Mouse (Mus musculus): ENCODE results near the gene Sorbs1. TPM values are rescaled to one million over a fixed set of nuclear protein-coding genes. Genes with fewer than 3 reads are reported as not detected.

Gene Sorbs1
- polyA plus RNA-seq, 1 experiment from 2014 or later = 84.6 TPM

- no peak for ATAC-seq
- H3K4me3 ChIP-seq (ENCODE audit: low read depth, low read length) = no peak overlapping the region
- no peaks in the 10 kb centered on the region for H3K9me3 ChIP-seq (replicated peaks; ENCODE audit: control insufficient read depth, low read length, poor library complexity, severe bottlenecking)
- H3K27me3 ChIP-seq (ENCODE audit: control insufficient read depth, insufficient read depth, low read depth, low read length) = no peaks in the 10 kb centered on the region
- no peaks in the 10 kb centered on the region for H3K4me1 ChIP-seq (ENCODE audit: control insufficient read depth, insufficient read depth, low read length)
- H3K4me2 ChIP-seq (ENCODE audit: low read length) = no peak overlapping the region
- no peak overlapping the region for H3K9ac ChIP-seq (ENCODE audit: low read depth, low read length)
- 93% methylated on average over 6 of the region's 6 CpGs for WGBS
- H3K36me3 ChIP-seq (ENCODE audit: control insufficient read depth, insufficient read depth, low read length) = peaks cover 3% of the 10 kb centered on the region; the same call in 1 of the 2 replicates
- H3K27ac ChIP-seq (ENCODE audit: low read length) = no peak overlapping the region
Measured at GRCm38 (mm10) chr19:40451307-40451706, 62.3 kb downstream of the Sorbs1 start.

- H3K4me1 ChIP-seq (ENCODE audit: control insufficient read depth, insufficient read depth, low read length) = no peaks in the 10 kb centered on the region
- ATAC-seq = no peak
- H3K27ac ChIP-seq (ENCODE audit: low read length) = no peak overlapping the region
- no peak overlapping the region for H3K9ac ChIP-seq (ENCODE audit: low read depth, low read length)
- H3K9me3 ChIP-seq (replicated peaks; ENCODE audit: control insufficient read depth, low read length, poor library complexity, severe bottlenecking) = no peaks in the 10 kb centered on the region
- no peak overlapping the region for H3K4me2 ChIP-seq (ENCODE audit: low read length)
- no peaks in the 10 kb centered on the region for H3K27me3 ChIP-seq (ENCODE audit: control insufficient read depth, insufficient read depth, low read depth, low read length)
- H3K4me3 ChIP-seq (ENCODE audit: low read depth, low read length) = no peak overlapping the region
- 96% methylated on average over 9 of the region's 9 CpGs for WGBS
- H3K36me3 ChIP-seq (ENCODE audit: control insufficient read depth, insufficient read depth, low read length) = peaks cover 3% of the 10 kb centered on the region
Measured at GRCm38 (mm10) chr19:40446525-40446924, 67.1 kb downstream of the Sorbs1 start.

GRCm38 (mm10) chr19:40442377-40442776 lies 71.2 kb downstream of the Sorbs1 start:
- H3K36me3 ChIP-seq (ENCODE audit: control insufficient read depth, insufficient read depth, low read length) = no peaks in the 10 kb centered on the region; the same call in 1 of the 2 replicates
- no peak overlapping the region for H3K9ac ChIP-seq (ENCODE audit: low read depth, low read length)
- WGBS = 89% methylated on average over 3 of the region's 3 CpGs
- H3K4me3 ChIP-seq (ENCODE audit: low read depth, low read length) = no peak overlapping the region
- no peak overlapping the region for H3K27ac ChIP-seq (ENCODE audit: low read length)
- no peak for ATAC-seq
- H3K27me3 ChIP-seq (ENCODE audit: control insufficient read depth, insufficient read depth, low read depth, low read length) = no peaks in the 10 kb centered on the region
- peaks cover 10% of the 10 kb centered on the region for H3K4me1 ChIP-seq (ENCODE audit: control insufficient read depth, insufficient read depth, low read length)
- no peak overlapping the region for H3K4me2 ChIP-seq (ENCODE audit: low read length)
- H3K9me3 ChIP-seq (replicated peaks; ENCODE audit: control insufficient read depth, low read length, poor library complexity, severe bottlenecking) = no peaks in the 10 kb centered on the region

GRCm38 (mm10) chr19:40440951-40441350 lies 72.6 kb downstream of the Sorbs1 start:
- H3K27me3 ChIP-seq (ENCODE audit: control insufficient read depth, insufficient read depth, low read depth, low read length) = no peaks in the 10 kb centered on the region
- 82% methylated on average over 4 of the region's 4 CpGs for WGBS

GRCm38 (mm10) chr19:40438907-40439306 lies 74.7 kb downstream of the Sorbs1 start:
- WGBS = 94% methylated on average over 10 of the region's 10 CpGs
- Histone ChIP-seq H3K36me3 (ENCODE audit: control insufficient read depth, insufficient read depth, low read length) (no peaks in the 10 kb centered on the region), H3K27me3 (ENCODE audit: control insufficient read depth, insufficient read depth, low read depth, low read length) (no peaks in the 10 kb centered on the region), H3K9ac (ENCODE audit: low read depth, low read length) (no peak overlapping the region), H3K4me1 (ENCODE audit: control insufficient read depth, insufficient read depth, low read length) (peaks cover 16% of the 10 kb centered on the region), H3K4me3 (ENCODE audit: low read depth, low read length) (no peak overlapping the region), H3K9me3 (replicated peaks; ENCODE audit: control insufficient read depth, low read length, poor library complexity, severe bottlenecking) (no peaks in the 10 kb centered on the region; the same call in 1 of the 2 replicates), H3K4me2 (ENCODE audit: low read length) (no peak overlapping the region), H3K27ac (ENCODE audit: low read length) (no peak overlapping the region)
- no peak for ATAC-seq

More at GRCm38 (mm10) chr19:40440951-40441350, 72.6 kb downstream of the Sorbs1 start:
- Histone ChIP-seq H3K4me3 (ENCODE audit: low read depth, low read length) (no peak overlapping the region), H3K27ac (ENCODE audit: low read length) (no peak overlapping the region), H3K9me3 (replicated peaks; ENCODE audit: control insufficient read depth, low read length, poor library complexity, severe bottlenecking) (no peaks in the 10 kb centered on the region), H3K4me2 (ENCODE audit: low read length) (no peak overlapping the region), H3K9ac (ENCODE audit: low read depth, low read length) (no peak overlapping the region), H3K4me1 (ENCODE audit: control insufficient read depth, insufficient read depth, low read length) (peaks cover 10% of the 10 kb centered on the region), H3K36me3 (ENCODE audit: control insufficient read depth, insufficient read depth, low read length) (no peaks in the 10 kb centered on the region; the same call in 1 of the 2 replicates)
- ATAC-seq = no peak

GRCm38 (mm10) chr19:40437651-40438068 lies 75.9 kb downstream of the Sorbs1 start:
- peak overlapping the region; percentile 8 for H3K27ac ChIP-seq (ENCODE audit: low read length)
- peak overlapping the region; percentile 18; the same call in 1 of the 2 replicates for H3K4me2 ChIP-seq (ENCODE audit: low read length)
- H3K4me3 ChIP-seq (ENCODE audit: low read depth, low read length) = no peak overlapping the region
- H3K9ac ChIP-seq (ENCODE audit: low read depth, low read length) = no peak overlapping the region; the same call in 1 of the 2 replicates
- 0 out of 2 replicates have a peak, but pooled peaks have one; percentile 6 for ATAC-seq
- WGBS = 61% methylated on average over 9 of the region's 9 CpGs
- no peaks in the 10 kb centered on the region for H3K27me3 ChIP-seq (ENCODE audit: control insufficient read depth, insufficient read depth, low read depth, low read length)
- H3K36me3 ChIP-seq (ENCODE audit: control insufficient read depth, insufficient read depth, low read length) = no peaks in the 10 kb centered on the region
- no peaks in the 10 kb centered on the region; the same call in 1 of the 2 replicates for H3K9me3 ChIP-seq (replicated peaks; ENCODE audit: control insufficient read depth, low read length, poor library complexity, severe bottlenecking)
- H3K4me1 ChIP-seq (ENCODE audit: control insufficient read depth, insufficient read depth, low read length) = peaks cover 22% of the 10 kb centered on the region

- Histone ChIP-seq H3K9me3 (replicated peaks; ENCODE audit: control insufficient read depth, low read length, poor library complexity, severe bottlenecking) (no peaks in the 10 kb centered on the region; the same call in 1 of the 2 replicates), H3K4me3 (ENCODE audit: low read depth, low read length) (no peak overlapping the region), H3K4me1 (ENCODE audit: control insufficient read depth, insufficient read depth, low read length) (peaks cover 22% of the 10 kb centered on the region), H3K27me3 (ENCODE audit: control insufficient read depth, insufficient read depth, low read depth, low read length) (no peaks in the 10 kb centered on the region), H3K27ac (ENCODE audit: low read length) (no peak overlapping the region), H3K36me3 (ENCODE audit: control insufficient read depth, insufficient read depth, low read length) (no peaks in the 10 kb centered on the region), H3K4me2 (ENCODE audit: low read length) (no peak overlapping the region), H3K9ac (ENCODE audit: low read depth, low read length) (no peak overlapping the region)
- WGBS = 74% methylated on average over 12 of the region's 12 CpGs
- ATAC-seq = no peak
Measured at GRCm38 (mm10) chr19:40436465-40437200, 76.9 kb downstream of the Sorbs1 start.

GRCm38 (mm10) chr19:40435797-40436196 lies 77.8 kb downstream of the Sorbs1 start:
- Histone ChIP-seq H3K4me1 (ENCODE audit: control insufficient read depth, insufficient read depth, low read length) (peaks cover 22% of the 10 kb centered on the region), H3K9me3 (replicated peaks; ENCODE audit: control insufficient read depth, low read length, poor library complexity, severe bottlenecking) (no peaks in the 10 kb centered on the region; the same call in 1 of the 2 replicates), H3K9ac (ENCODE audit: low read depth, low read length) (no peak overlapping the region), H3K4me3 (ENCODE audit: low read depth, low read length) (no peak overlapping the region), H3K27me3 (ENCODE audit: control insufficient read depth, insufficient read depth, low read depth, low read length) (no peaks in the 10 kb centered on the region), H3K27ac (ENCODE audit: low read length) (no peak overlapping the region), H3K4me2 (ENCODE audit: low read length) (no peak overlapping the region), H3K36me3 (ENCODE audit: control insufficient read depth, insufficient read depth, low read length) (no peaks in the 10 kb centered on the region)
- 92% methylated on average over 2 of the region's 2 CpGs for WGBS
- ATAC-seq = no peak

GRCm38 (mm10) chr19:40435045-40435444 lies 78.5 kb downstream of the Sorbs1 start:
- H3K4me3 ChIP-seq (ENCODE audit: low read depth, low read length) = no peak overlapping the region
- no peak overlapping the region for H3K4me2 ChIP-seq (ENCODE audit: low read length)
- no peaks in the 10 kb centered on the region for H3K27me3 ChIP-seq (ENCODE audit: control insufficient read depth, insufficient read depth, low read depth, low read length)
- no peaks in the 10 kb centered on the region for H3K36me3 ChIP-seq (ENCODE audit: control insufficient read depth, insufficient read depth, low read length)
- H3K9me3 ChIP-seq (replicated peaks; ENCODE audit: control insufficient read depth, low read length, poor library complexity, severe bottlenecking) = no peaks in the 10 kb centered on the region; the same call in 1 of the 2 replicates
- peak overlapping the region; percentile 77; the same call in 1 of the 2 replicates for H3K27ac ChIP-seq (ENCODE audit: low read length)
- no peak for ATAC-seq
- WGBS = 90% methylated on average over 7 of the region's 7 CpGs
- H3K4me1 ChIP-seq (ENCODE audit: control insufficient read depth, insufficient read depth, low read length) = peaks cover 22% of the 10 kb centered on the region
- no peak overlapping the region for H3K9ac ChIP-seq (ENCODE audit: low read depth, low read length)

Data from midbrain, embryonic 16.5 days (tissue).